Mouse (Mus musculus) thymus, postnatal 36 days (tissue): ENCODE results near the gene Sun5.
A peak's percentile ranks its signal among the peaks of the same experiment; 100 is the strongest.

Experiments
- DNase-seq, 2 experiments: peaks; one replicate each; pipeline ENCODE4 v3.0.0; 2022; ENCODE audit warnings: mixed read lengths in 2 of 2

Sun5 gene

GRCm38 (mm10) chr2:153808841-153809240 lies 62.0 kb downstream of the Sun5 start:
- no peak for DNase-seq

GRCm38 (mm10) chr2:153808146-153808545 lies 62.7 kb downstream of the Sun5 start:
- DNase-seq = no peak

GRCm38 (mm10) chr2:153807464-153807863 lies 63.4 kb downstream of the Sun5 start:
- peak; percentile 42 to 52 for DNase-seq
